Mouse (Mus musculus): Measurements from ENCODE around the gene Spata46. TPM values are rescaled to one million over a fixed set of nuclear protein-coding genes. Genes with fewer than 3 reads are reported as not detected.

The Spata46 gene
- polyA plus RNA-seq (2012; rRNA removed) = not detected in 2 replicates

DNA sequence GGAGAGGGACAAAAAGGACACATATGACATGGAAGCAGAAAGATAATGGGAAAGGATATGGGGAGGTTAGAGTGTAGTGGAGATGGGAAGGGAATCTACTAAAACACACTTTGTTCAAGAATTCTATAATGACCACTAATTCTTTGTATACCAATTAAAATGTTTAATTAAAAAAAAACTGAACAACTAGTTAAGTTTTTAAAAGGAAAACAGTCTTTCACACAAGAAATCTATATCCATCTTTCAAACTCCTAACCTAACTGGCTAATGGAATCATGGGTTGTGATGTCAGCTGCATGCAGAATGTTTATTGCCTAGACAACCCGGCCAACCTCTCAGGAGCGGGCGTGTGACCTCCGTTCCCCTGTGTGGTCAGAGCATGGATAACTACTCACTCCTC, at the start of gene Spata46:
Gene Spata46, plus strand, starts transcription at position 301 of the 400 bp plus-strand sequence.
- no peak for TF ChIP-seq CTCF (IDR thresholded peaks at IDR 0.05; ENCODE audit: borderline replicate concordance, extremely low read depth, insufficient read depth, insufficient read length)
- TF ChIP-seq POLR2A (IDR thresholded peaks at IDR 0.05; ENCODE audit: borderline replicate concordance, extremely low read depth, insufficient read depth, insufficient read length, poor library complexity, severe bottlenecking) = no peak

DNA sequence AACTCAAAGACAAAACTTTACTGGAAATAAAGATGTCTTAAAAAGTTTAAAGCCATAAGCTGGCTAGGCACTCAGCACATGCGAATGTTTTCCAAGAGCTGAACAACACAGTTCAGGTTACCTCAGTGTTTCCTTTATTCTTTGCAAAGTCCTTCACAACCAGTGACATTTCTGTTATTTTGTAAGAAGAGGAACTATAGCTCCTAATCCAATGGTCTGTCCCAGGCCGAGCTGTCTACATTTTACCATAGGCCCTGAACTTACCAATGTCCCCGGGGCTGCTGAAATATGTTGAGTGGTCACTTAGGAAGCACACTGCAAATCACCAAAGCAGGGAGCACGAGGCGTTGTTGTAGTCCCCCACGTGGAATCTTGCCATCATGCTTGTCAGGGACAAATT, 38.3 kb upstream of the Spata46 start:
- TF ChIP-seq CTCF (IDR thresholded peaks at IDR 0.05; ENCODE audit: borderline replicate concordance, extremely low read depth, insufficient read depth, insufficient read length) (no peak), POLR2A (IDR thresholded peaks at IDR 0.05; ENCODE audit: borderline replicate concordance, extremely low read depth, insufficient read depth, insufficient read length, poor library complexity, severe bottlenecking) (no peak)

More for the DNA sequence above, at the start of gene Spata46:
- no peak for DNase-seq (ENCODE audit: low read depth)

DNA sequence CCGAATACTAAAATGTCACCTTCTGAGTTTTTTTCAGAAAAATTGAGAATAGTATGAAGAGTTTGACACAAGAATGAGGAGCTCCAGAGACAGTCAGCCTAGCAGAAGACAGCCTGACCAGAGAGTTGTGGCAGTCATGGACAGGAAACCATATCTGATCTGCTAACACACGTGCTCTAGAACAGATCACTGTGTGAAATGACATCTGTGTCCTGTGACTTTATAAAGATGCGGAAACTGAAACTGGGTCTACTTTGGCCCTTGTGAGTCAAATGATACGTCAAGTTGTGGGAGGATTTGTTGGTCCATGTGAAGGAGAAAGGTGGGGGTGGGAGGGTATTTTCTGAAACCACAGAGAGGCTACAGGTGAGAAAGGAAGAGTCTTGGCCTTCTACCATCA, 37.9 kb upstream of the Spata46 start:
- DNase-seq (ENCODE audit: low read depth) = no peak
- TF ChIP-seq POLR2A (IDR thresholded peaks at IDR 0.05; ENCODE audit: borderline replicate concordance, extremely low read depth, insufficient read depth, insufficient read length, poor library complexity, severe bottlenecking) (no peak), CTCF (IDR thresholded peaks at IDR 0.05; ENCODE audit: borderline replicate concordance, extremely low read depth, insufficient read depth, insufficient read length) (no peak)

More for the DNA sequence above, 38.3 kb upstream of the Spata46 start:
- DNase-seq (ENCODE audit: low read depth) = no peak

- DNase-seq (ENCODE audit: low read depth) = no peak
- no peak for TF ChIP-seq CTCF (IDR thresholded peaks at IDR 0.05; ENCODE audit: borderline replicate concordance, extremely low read depth, insufficient read depth, insufficient read length)
- no peak for TF ChIP-seq POLR2A (IDR thresholded peaks at IDR 0.05; ENCODE audit: borderline replicate concordance, extremely low read depth, insufficient read depth, insufficient read length, poor library complexity, severe bottlenecking)
These were observed 35.4 kb upstream of the Spata46 start for GRCm38 (mm10) chr1:170273252-170273651.

DNA sequence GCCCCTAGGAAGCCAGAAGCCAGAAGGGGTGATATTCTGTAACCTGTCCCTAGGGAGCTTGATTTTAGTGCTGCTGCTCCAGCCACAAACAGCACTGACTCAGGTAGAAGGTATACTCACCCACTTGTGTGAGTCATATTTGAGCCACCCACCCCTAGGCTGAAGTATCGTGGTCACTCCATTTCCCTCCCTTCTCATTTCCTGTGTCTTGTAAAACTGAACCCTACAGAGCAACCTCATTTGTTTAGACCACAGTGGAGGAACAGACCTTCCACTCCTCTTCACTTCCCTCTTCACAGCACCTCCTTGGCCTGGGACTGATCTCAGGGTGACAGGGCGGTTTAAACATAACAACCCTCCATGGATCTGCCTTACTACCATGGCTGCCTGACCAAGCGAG, 31.6 kb upstream of the Spata46 start, which contains the start of gene Sh2d1b1:
Gene Sh2d1b1, plus strand, starts transcription at position 305 of the 400 bp plus-strand sequence.
- TF ChIP-seq POLR2A (IDR thresholded peaks at IDR 0.05; ENCODE audit: borderline replicate concordance, extremely low read depth, insufficient read depth, insufficient read length, poor library complexity, severe bottlenecking) (no peak), CTCF (IDR thresholded peaks at IDR 0.05; ENCODE audit: borderline replicate concordance, extremely low read depth, insufficient read depth, insufficient read length) (no peak)

GRCm38 (mm10) chr1:170282415-170283129, 26.0 kb upstream of the Spata46 start:
- DNase-seq (ENCODE audit: low read depth) = no peak

More for the DNA sequence above, 31.6 kb upstream of the Spata46 start, which contains the start of gene Sh2d1b1:
- DNase-seq (ENCODE audit: low read depth) = no peak

GRCm38 (mm10) chr1:170292239-170292951, 16.2 kb upstream of the Spata46 start:
- TF ChIP-seq POLR2A (IDR thresholded peaks at IDR 0.05; ENCODE audit: borderline replicate concordance, extremely low read depth, insufficient read depth, insufficient read length, poor library complexity, severe bottlenecking) (no peak), CTCF (IDR thresholded peaks at IDR 0.05; ENCODE audit: borderline replicate concordance, extremely low read depth, insufficient read depth, insufficient read length) (peak; percentile 56)
- DNase-seq (ENCODE audit: low read depth) = peak; percentile 93

More at GRCm38 (mm10) chr1:170282415-170283129, 26.0 kb upstream of the Spata46 start:
- no peak for TF ChIP-seq CTCF (IDR thresholded peaks at IDR 0.05; ENCODE audit: borderline replicate concordance, extremely low read depth, insufficient read depth, insufficient read length)
- no peak for TF ChIP-seq POLR2A (IDR thresholded peaks at IDR 0.05; ENCODE audit: borderline replicate concordance, extremely low read depth, insufficient read depth, insufficient read length, poor library complexity, severe bottlenecking)

DNA sequence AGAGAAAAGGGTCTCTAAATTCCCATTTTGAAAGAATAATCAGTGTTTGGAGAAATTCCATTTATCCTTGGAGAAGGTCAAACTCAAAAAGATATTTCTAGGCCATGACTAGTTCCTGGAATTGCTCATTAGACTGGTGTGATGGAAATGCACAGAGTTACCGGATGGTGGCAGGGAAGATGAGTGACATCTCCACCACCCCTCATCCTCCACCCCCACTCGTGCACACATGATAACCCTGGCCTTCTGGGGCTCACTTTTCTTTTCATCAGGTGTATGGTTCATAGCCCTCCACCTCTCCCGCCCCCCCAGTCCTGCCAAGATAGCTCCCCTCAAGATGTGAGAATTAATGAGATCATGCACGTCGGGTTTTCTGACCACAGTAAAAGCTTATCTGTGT, 15.3 kb upstream of the Spata46 start:
- TF ChIP-seq CTCF (IDR thresholded peaks at IDR 0.05; ENCODE audit: borderline replicate concordance, extremely low read depth, insufficient read depth, insufficient read length) (no peak), POLR2A (IDR thresholded peaks at IDR 0.05; ENCODE audit: borderline replicate concordance, extremely low read depth, insufficient read depth, insufficient read length, poor library complexity, severe bottlenecking) (no peak)
- no peak for DNase-seq (ENCODE audit: low read depth)

GRCm38 (mm10) chr1:170294786-170295570, 13.6 kb upstream of the Spata46 start:
- DNase-seq (ENCODE audit: low read depth) = peak; percentile 17
- TF ChIP-seq CTCF (IDR thresholded peaks at IDR 0.05; ENCODE audit: borderline replicate concordance, extremely low read depth, insufficient read depth, insufficient read length) (no peak), POLR2A (IDR thresholded peaks at IDR 0.05; ENCODE audit: borderline replicate concordance, extremely low read depth, insufficient read depth, insufficient read length, poor library complexity, severe bottlenecking) (no peak)

- no peak for DNase-seq (ENCODE audit: low read depth)
- no peak for TF ChIP-seq POLR2A (IDR thresholded peaks at IDR 0.05; ENCODE audit: borderline replicate concordance, extremely low read depth, insufficient read depth, insufficient read length, poor library complexity, severe bottlenecking)
- no peak for TF ChIP-seq CTCF (IDR thresholded peaks at IDR 0.05; ENCODE audit: borderline replicate concordance, extremely low read depth, insufficient read depth, insufficient read length)
These were observed 9.1 kb upstream of the Spata46 start for GRCm38 (mm10) chr1:170299496-170299895.

DNA sequence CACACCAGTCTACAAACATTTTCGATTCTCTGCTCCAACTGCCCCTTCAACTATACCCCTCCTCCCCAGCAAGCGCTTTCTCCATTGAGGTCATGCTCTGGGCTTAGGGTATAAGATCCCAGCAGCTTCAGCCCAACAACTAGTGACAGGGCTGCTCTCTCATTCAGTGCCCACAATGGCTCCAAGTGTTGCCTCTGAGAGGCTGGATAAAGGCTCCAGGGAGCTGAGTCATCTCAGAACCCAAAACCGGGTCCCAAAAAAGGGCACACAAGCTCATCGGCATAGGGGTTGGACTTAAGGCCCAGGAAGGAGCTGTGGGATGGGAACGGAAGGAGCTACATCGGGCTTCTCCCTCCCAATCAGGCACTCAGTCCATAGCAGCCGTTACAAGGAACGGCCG, 6.9 kb upstream of the Spata46 start:
- DNase-seq (ENCODE audit: low read depth) = no peak
- TF ChIP-seq CTCF (IDR thresholded peaks at IDR 0.05; ENCODE audit: borderline replicate concordance, extremely low read depth, insufficient read depth, insufficient read length) (no peak), POLR2A (IDR thresholded peaks at IDR 0.05; ENCODE audit: borderline replicate concordance, extremely low read depth, insufficient read depth, insufficient read length, poor library complexity, severe bottlenecking) (no peak)
